Mouse (Mus musculus) frontal cortex, postnatal 14 days (tissue): ENCODE results near the gene Cacna2d4.
"Not testable (repeated sequence)": the region's sequence is repeated elsewhere in the genome, so short reads cannot be mapped to it uniquely, and the experiment has no call there.

Experiments used
- DNase-seq, 2 experiments: peaks; one replicate each; pipeline ENCODE4 v3.0.0; 2022; ENCODE audit warnings: low spot score in 2 of 2

The Cacna2d4 gene

GRCm38 (mm10) chr6:119236241-119236640, at the start of gene Cacna2d4:
Cacna2d4 (plus strand) TSS chr6:119236526.
- DNase-seq: no peak

DNA sequence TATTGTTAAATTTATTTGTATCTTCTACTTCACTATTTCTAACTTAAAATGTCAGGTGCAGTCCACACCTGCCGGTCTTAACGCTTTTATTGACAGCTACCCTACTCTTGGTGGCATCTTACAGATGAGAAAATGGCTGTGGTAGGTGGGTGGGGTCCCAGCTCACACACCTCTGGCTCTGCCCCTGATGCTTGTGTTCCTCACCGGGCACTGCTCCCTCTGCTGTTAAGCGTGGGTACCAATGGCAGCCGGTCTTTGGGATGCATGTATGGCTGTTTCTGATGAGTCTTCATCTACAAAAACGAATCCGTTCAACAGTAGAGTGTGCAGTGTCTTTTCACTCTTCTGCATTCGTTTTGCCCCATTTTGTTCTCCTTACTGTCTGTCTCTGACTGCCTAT, 49.7 kb upstream of the Cacna2d4 start:
- no peak for DNase-seq

GRCm38 (mm10) chr6:119187631-119188030, 48.7 kb upstream of the Cacna2d4 start:
- DNase-seq: no peak

DNA sequence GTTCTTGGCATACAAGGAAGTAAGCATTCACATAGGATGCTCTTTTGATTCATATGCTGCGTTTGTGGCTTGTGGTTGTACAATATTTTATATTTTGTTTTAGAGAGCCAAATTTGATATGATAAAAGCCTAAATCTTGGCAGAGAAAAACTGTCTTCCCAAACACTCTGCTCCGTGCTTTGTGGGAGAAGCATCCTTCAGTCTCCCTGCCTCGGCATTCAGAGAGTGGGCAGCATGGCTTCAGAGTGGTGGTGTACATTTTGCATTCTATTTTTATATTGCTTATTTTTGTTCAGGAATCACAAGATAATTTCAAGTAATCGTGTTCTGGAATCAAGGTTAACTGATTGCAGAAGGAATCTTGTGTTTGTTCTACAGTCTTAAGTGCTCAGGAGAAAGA, 44.8 kb upstream of the Cacna2d4 start:
- no peak for DNase-seq

DNA sequence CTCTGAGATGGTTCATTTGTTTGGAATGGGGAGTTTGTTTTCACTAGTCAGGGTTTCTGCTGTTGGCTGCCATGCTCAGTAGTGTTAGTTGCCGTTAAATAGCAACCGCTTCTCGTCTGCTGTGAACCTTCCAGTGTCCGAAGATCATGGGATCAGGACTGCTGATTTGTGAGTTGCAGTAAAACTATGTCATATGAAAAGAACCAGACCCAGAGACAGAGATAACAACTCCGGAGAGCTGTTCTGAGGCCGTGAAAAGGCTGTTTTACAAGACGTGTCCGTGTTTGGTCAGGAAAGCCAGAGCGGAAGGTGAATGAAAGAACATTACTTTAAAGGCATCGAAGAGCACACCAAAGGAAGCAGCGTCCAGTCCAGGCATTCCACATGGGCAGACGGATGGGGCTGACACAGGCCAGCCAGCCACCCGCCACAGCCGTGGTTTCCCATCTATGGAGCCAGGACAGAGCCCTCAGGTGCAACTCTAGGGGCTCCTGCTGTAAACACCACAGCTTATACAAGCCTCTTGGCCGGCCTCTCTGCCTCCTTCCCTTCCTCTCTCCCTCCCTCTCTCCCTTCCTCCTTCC, 42.7 kb upstream of the Cacna2d4 start:
- DNase-seq: no peak

DNA sequence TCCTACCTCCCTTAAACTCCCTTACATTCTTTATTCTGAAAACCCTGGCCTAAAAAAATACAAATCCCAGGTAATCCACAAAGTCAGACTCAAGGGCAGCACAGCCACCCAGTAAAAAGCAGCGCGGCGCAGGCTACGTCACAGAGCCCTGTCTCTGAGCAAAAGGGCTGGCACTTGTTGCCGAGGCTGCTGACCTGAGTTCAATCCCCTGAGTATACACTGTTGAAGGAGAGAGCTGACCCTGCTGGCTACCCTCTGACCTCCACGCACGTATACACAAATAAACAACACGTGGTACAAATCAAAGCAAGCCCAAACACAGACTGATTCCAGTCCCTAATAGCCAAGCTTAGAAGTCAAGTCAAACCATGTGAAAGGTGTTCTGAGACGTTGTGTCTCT, 42.2 kb upstream of the Cacna2d4 start:
- no peak for DNase-seq

- no peak for DNase-seq
These were observed 41.7 kb upstream of the Cacna2d4 start for GRCm38 (mm10) chr6:119194601-119195000.

DNA sequence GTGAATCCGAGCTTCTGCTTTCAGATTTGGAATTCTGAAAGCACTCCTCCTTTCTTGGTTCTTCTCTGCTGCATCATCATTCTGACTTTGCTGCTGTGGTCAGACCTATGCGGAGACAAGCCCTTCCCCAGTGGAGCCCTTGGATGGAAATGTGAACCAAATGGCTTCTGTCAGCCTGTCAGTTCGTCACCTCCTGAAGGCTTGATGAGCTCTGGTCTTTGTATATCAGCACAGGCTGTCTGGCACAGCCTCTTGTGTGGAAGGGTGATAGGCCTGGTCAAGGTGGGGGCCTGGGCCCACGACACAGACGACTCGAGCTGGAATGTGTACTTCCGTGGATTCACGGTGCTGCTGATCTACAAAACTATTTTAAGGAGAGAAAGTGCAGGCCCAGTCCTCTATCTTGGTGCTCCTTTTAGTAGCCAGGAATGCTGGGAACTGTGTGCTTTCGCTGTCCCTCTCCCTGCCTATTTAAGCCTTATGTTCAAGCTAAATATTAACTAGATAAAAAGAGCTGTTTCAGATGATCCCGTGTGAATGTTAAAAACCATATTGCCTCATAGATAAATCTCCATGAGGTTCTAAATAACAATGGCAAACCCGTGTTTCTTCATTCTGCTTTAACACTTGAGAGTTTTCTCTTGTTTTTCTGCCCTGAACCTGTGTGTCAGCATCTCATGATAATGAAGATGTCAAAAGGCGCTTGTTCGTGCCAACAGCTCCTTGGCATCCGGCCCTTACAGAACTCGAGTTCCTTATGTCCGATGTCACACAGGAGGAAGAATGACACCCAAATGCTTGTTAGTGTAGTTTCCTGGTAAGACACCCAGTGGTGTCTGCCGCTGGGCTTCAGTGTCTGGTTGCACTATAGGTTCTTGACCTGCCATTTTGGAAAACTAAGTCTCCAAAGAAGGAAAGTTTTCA, 39.7 kb upstream of the Cacna2d4 start, which contains the start of gene Cacna1c:
TSS of gene Cacna1c (minus strand) at position 37 of the 924 bp plus-strand sequence.
- DNase-seq: no peak

DNA sequence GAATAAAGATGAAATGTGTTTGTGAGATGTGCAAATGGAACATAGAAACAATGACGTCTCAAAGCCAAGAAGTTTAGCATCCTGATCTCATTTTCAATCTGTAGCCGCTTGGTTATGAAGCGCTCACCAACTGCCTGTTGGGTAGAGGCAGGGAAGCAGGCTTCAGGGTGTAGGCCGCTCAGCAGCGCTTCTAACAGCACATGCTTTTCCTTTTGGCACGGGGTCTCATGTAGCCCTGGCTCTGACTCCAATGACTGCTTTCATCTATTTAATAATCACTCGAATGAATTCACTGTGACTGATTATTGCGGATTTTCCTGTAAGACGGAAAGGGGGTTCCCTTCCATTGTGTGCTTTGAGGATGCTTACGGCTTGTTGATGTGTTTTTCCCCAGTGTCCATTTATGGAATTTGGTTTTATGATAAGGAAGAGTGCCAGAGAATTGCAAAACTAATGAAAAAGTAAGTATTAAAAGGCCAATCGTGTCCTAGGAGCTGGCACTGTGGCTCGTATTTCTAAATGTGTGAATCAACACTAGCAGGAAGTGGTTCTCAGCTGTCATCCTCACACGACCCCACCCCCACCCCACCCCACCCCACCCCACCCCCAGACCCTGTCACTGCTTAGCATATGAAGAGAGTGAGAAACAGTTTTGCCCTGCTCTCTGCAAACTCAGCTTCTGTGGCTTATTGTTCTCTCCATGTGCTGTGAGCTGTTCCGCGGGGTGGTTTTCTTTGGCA, 37.6 kb upstream of the Cacna2d4 start:
- no peak for DNase-seq

- no peak for DNase-seq
These were observed 36.9 kb upstream of the Cacna2d4 start for GRCm38 (mm10) chr6:119199274-119199879.

DNA sequence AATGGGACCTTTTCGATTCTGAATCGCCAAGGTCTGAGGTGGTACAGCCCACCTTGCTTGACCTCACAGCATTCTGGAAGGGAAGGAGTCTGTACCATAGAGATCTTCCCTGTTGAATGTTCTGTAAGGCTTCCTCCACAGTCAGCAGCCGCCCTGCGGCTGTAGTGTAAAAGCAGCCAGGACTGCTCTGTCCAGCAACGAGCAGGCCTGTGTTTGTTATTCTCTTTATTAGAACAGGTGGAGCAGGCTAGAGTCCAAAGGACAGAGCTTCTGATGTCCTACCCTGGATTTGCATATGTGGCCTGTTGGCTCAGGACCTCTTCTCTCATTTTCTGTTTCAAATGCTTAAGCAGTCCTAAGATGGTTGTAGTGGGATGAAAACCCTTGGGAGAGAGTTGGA, 36.0 kb upstream of the Cacna2d4 start:
- DNase-seq: no peak

GRCm38 (mm10) chr6:119201575-119201974, 34.8 kb upstream of the Cacna2d4 start:
- DNase-seq: no peak

GRCm38 (mm10) chr6:119204286-119204685, 32.0 kb upstream of the Cacna2d4 start:
- DNase-seq: no peak

- no peak for DNase-seq
These were observed 31.4 kb upstream of the Cacna2d4 start for GRCm38 (mm10) chr6:119204915-119205314.

GRCm38 (mm10) chr6:119206006-119206405, 30.3 kb upstream of the Cacna2d4 start:
- not testable (repeated sequence) for DNase-seq

DNA sequence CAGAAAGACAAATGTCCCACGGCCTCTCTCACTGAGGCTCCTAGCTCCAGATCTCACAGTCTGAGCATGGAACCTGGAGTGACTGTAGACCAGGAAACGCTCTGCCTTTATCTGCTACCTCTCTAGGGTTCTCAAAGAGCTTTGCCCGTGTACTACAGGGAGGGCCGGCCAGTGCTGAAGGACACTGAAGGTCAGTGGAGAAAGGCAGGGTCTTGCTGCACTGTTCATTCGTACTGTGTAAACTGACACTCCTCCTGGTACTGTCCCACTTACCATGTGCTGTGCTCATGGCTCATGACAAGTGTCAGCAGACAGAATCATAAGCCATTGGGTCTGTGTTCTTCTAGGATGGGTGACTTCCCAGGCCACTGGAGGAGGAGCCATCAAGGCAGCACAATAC, 23.0 kb upstream of the Cacna2d4 start:
- DNase-seq: no peak

- no peak for DNase-seq
These were observed 22.1 kb upstream of the Cacna2d4 start for GRCm38 (mm10) chr6:119214190-119214589.

DNA sequence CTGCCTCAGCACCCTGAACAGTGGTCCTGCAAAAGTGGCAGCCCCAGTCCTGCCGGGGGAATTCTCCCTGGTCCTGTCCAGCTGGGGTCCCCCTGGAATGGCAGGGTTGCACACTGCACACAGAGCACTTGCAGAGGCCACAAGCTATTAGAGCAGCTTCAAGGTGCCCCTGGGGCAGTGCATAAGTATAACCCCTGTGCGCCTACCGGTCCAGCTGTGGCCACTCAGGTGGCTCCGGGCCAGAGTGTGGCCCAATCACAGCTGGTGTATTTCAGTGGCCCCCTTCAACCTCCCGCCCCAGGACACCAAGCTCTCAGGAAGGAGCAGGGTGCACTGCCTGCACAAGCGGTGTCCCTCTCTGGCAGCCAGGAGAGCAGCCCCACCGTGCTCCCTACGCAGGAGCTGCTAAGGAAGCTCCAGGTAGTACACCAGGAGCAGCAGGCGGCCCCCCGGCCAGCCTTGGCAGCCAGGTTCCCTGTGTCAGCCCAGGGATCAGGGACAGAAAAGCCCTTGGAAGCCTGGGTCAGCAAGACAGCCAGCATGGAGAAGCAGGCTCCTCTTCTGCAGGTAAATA, 21.2 kb upstream of the Cacna2d4 start:
- DNase-seq: no peak

- no peak for DNase-seq
These were observed 18.7 kb upstream of the Cacna2d4 start for GRCm38 (mm10) chr6:119217661-119218060.

GRCm38 (mm10) chr6:119218591-119218990, 17.7 kb upstream of the Cacna2d4 start:
- no peak for DNase-seq

DNA sequence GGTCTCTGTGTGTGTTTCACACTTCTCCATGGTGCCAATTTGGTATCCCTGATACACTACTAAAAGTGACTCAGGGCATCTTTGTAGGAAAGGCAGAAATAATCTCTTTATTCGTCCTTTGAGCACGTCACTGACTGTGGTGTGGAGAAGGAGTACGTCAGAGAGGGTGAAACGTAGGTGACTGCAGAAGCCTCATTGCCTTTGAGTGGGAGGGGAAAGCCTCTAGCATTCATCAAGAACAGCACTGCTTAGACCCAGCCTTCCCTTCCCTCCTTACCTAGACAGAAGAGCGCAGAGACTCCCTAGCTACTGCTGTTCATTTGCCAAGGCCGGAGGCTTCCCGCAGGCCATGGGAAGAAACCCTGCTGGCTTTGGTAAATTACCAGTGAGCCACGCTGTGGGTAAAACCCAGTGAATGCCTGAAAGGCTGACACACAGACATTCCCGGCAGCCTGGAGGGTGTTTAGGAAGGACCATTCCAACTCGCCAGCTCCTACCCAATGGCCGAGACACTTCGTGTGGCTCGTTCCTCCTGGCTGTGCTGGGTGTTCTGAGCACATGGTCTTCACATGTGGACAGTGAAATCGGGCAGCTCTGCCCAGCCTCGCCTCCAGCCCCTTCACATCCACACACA, 17.0 kb upstream of the Cacna2d4 start:
- no peak for DNase-seq
